Mouse (Mus musculus) heart, postnatal 0 days (tissue): ENCODE data around the gene Mast4.

Source experiments
- CTCF ChIP-seq: IDR thresholded peaks from 2 replicates; pipeline ENCODE4 v1.5.1; 2016; ENCODE audit warnings: antibody characterized with exemption, control low read depth, low read depth
- EP300 ChIP-seq: IDR thresholded peaks from 2 replicates; pipeline ENCODE4 v1.6.1; 2016; ENCODE audit warnings: antibody characterized with exemption, low read depth

DNA sequence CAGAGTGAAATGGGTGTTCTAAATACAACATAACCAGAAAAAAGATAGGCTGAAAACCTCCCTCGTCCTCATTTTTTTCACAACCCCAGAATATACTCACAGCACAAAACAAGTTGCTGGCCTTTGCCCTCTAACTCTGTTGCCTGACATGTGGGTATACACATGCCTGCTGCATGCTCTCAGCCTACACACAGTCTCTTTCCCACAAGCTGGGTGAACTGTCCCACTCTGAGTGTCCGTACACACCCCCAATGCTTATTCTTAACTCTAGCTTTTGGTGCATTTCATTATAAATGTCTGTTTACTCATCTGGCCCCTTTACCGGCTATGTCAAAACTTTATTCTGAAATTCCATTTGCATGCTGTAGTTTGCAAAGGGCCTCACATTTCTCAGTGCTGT is 71.6 kb downstream of the Mast4 start:
- no peak for TF ChIP-seq EP300
- no peak for TF ChIP-seq CTCF
